Mouse (Mus musculus): Measurements from ENCODE around the gene Slc44a2. TPM values are rescaled to one million over a fixed set of nuclear protein-coding genes. Genes with fewer than 3 reads are reported as not detected.
A peak's percentile ranks its signal among the peaks of the same experiment; 100 is the strongest.
"Not testable (repeated sequence)": the region's sequence is repeated elsewhere in the genome, so short reads cannot be mapped to it uniquely, and the experiment has no call there.

Gene Slc44a2
- polyA plus RNA-seq, 1 experiment from 2014 or later: 86.0 TPM

DNA sequence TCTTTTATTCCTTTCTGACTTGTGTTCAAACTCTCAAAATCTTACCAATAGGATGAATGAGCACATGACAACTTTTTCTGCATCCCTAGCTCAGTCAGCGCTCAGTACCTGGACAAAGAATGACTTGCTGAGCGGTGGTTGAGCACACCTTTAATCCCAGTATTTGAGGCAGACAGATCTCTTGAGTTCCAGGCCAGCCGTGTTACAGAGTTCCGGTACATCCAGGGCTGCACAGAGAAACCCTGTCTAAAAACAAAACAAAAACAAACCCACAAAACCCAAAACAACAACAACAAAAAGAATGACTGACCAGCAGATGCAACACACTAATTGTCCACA lies 249 bp upstream of the Slc44a2 start:
- no peaks in the 10 kb centered on the region for H3K36me3 ChIP-seq (replicated peaks; ENCODE audit: control insufficient read depth, insufficient read depth, low read depth, low read length)
- H3K9ac ChIP-seq (replicated peaks; ENCODE audit: low read length): no peak overlapping the region; the same call in 1 of the 2 replicates
- WGBS: 33% methylated on average over 4 of the region's 4 CpGs
- no peaks in the 10 kb centered on the region for H3K9me3 ChIP-seq (replicated peaks; ENCODE audit: control insufficient read depth, low read length)
- no peaks in the 10 kb centered on the region; the same call in 1 of the 2 replicates for H3K4me1 ChIP-seq (ENCODE audit: control insufficient read depth, insufficient read depth, low read length)
- no peaks in the 10 kb centered on the region for H3K27me3 ChIP-seq (ENCODE audit: control insufficient read depth, insufficient read depth, low read length)
- no peak for DNase-seq (ENCODE audit: low spot score)
- H3K4me3 ChIP-seq (ENCODE audit: low read depth, low read length): peak overlapping the region; percentile 75
- H3K4me2 ChIP-seq (ENCODE audit: low read depth, low read length): peak overlapping the region; percentile 75
- peak; percentile 47; the same call in 1 of the 2 replicates for ATAC-seq (replicated peaks; ENCODE audit: insufficient number of reproducible peaks, low FRiP score, low TSS enrichment, low read depth)
- no peak overlapping the region for H3K27ac ChIP-seq (replicated peaks; ENCODE audit: low read depth, low read length)

DNA sequence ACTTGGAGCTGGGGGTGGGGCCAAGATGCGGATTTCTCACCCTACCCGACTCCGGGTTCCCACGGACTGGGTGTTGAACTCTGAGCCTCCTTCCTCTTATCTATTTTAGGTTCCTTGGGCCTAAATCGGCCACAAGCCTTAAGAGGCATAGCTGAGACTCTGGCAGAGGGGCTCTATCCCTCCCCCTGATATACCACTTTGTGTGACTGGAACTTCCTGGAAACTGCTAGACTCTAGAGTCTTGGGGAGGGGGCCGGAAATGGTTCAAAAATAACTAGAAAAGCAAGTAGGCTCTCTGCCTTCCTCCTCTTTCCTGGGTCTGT lies 976 bp downstream of the Slc44a2 start:
- H3K4me2 ChIP-seq (ENCODE audit: low read depth, low read length): peak overlapping the region; percentile 75
- H3K27ac ChIP-seq (replicated peaks; ENCODE audit: low read depth, low read length): no peak overlapping the region
- H3K36me3 ChIP-seq (replicated peaks; ENCODE audit: control insufficient read depth, insufficient read depth, low read depth, low read length): no peaks in the 10 kb centered on the region
- no peaks in the 10 kb centered on the region for H3K9me3 ChIP-seq (replicated peaks; ENCODE audit: control insufficient read depth, low read length)
- ATAC-seq (replicated peaks; ENCODE audit: insufficient number of reproducible peaks, low FRiP score, low TSS enrichment, low read depth): no peak; the same call in 1 of the 2 replicates
- H3K4me3 ChIP-seq (ENCODE audit: low read depth, low read length): peak overlapping the region; percentile 75
- H3K27me3 ChIP-seq (ENCODE audit: control insufficient read depth, insufficient read depth, low read length): no peaks in the 10 kb centered on the region
- peak overlapping the region; percentile 86 for H3K9ac ChIP-seq (replicated peaks; ENCODE audit: low read length)
- DNase-seq (ENCODE audit: low spot score): peak; percentile 14
- 7% methylated on average over 6 of the region's 6 CpGs for WGBS
- H3K4me1 ChIP-seq (ENCODE audit: control insufficient read depth, insufficient read depth, low read length): no peaks in the 10 kb centered on the region; the same call in 1 of the 2 replicates

DNA sequence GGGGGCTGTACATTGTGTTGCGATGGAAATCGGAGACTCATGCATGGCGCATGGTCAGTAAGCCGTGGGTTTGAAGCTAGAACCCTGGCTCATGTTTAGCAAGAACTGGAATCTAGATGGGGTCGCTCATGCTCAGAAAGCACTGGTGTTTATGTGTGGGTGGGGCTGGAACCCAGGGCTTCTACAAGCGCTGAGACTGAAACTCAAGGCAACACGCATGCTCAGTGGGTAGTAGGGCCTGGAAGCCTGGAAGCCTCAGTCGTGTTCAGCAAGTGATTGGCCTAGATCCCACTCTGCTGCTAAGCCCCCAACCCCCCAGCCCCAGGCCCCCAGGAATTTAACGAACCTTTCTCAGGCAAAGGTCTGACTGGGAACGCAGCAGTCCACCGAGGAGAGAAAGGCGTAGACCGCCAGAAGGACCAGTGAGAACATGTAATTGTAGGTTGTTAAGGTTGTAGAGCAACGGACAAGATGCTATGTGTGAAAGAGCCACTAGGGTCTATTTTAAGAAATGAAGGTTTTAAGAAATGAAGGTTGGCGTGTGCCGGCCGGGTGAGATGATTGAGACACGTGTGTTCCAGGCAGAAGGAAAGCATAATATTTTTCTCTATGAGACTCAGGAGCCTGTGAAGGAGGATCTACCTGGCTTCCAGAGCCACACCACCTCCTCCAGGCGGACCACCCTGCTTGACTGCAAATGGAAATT lies 1.9 kb downstream of the Slc44a2 start:
- Histone ChIP-seq H3K36me3 (replicated peaks; ENCODE audit: control insufficient read depth, insufficient read depth, low read depth, low read length) (no peaks in the 10 kb centered on the region), H3K4me2 (ENCODE audit: low read depth, low read length) (no peak overlapping the region; the same call in 1 of the 2 replicates), H3K9me3 (replicated peaks; ENCODE audit: control insufficient read depth, low read length) (no peaks in the 10 kb centered on the region), H3K4me1 (ENCODE audit: control insufficient read depth, insufficient read depth, low read length) (no peaks in the 10 kb centered on the region; the same call in 1 of the 2 replicates), H3K4me3 (ENCODE audit: low read depth, low read length) (no peak overlapping the region), H3K9ac (replicated peaks; ENCODE audit: low read length) (no peak overlapping the region), H3K27me3 (ENCODE audit: control insufficient read depth, insufficient read depth, low read length) (no peaks in the 10 kb centered on the region), H3K27ac (replicated peaks; ENCODE audit: low read depth, low read length) (no peak overlapping the region)
- DNase-seq (ENCODE audit: low spot score): no peak
- ATAC-seq (replicated peaks; ENCODE audit: insufficient number of reproducible peaks, low FRiP score, low TSS enrichment, low read depth): no peak
- WGBS: 88% methylated on average over 19 of the region's 19 CpGs

DNA sequence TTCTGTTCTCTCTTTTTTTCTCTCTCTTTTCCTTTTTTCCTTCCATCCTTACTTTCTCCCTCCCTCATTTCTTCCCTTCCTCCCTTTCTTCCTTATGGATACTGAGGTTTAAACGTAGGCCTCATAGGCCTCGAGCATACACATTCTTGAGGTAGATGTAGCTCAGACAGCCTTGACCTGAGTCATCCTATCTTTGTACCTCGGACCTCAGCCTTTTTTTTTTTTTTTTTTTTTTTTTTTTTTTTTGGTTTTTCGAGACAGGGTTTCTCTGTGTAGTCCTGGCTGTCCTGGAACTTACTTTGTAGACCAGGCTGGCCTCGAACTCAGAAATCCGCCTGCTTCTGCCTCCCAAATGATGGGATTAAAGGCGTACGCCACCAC lies 2.4 kb downstream of the Slc44a2 start:
- H3K4me3 ChIP-seq (ENCODE audit: low read depth, low read length); H3K9ac ChIP-seq (replicated peaks; ENCODE audit: low read length); H3K4me2 ChIP-seq (ENCODE audit: low read depth, low read length); H3K27me3 ChIP-seq (ENCODE audit: control insufficient read depth, insufficient read depth, low read length); DNase-seq (ENCODE audit: low spot score); ATAC-seq (replicated peaks; ENCODE audit: insufficient number of reproducible peaks, low FRiP score, low TSS enrichment, low read depth); H3K4me1 ChIP-seq (ENCODE audit: control insufficient read depth, insufficient read depth, low read length); H3K9me3 ChIP-seq (replicated peaks; ENCODE audit: control insufficient read depth, low read length); H3K36me3 ChIP-seq (replicated peaks; ENCODE audit: control insufficient read depth, insufficient read depth, low read depth, low read length); H3K27ac ChIP-seq (replicated peaks; ENCODE audit: low read depth, low read length): not testable (repeated sequence)
- 92% methylated on average over 7 of the region's 8 CpGs for WGBS

DNA sequence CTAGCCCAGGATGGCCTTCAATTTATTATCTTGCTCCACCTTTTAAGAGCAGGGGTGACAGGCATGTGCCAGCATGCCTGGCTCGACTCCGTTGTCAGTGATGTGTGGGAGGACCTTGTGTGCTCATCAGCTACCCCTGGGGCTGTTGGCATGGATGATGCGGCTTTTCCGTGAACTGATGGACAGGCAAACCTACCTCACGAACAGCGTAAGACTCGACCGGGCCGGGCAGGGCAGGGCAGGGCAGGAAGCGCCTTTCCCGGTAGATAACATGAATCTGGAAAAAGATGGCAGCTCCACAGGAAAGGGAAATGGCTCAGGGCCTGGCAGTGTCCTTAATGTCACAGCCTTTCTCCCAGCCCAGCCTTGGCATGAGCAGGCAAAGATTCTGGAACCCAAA lies 3.8 kb downstream of the Slc44a2 start:
- no peak for DNase-seq (ENCODE audit: low spot score)
- Histone ChIP-seq H3K4me3 (ENCODE audit: low read depth, low read length) (no peak overlapping the region), H3K4me2 (ENCODE audit: low read depth, low read length) (no peak overlapping the region), H3K27ac (replicated peaks; ENCODE audit: low read depth, low read length) (no peak overlapping the region), H3K4me1 (ENCODE audit: control insufficient read depth, insufficient read depth, low read length) (no peaks in the 10 kb centered on the region; the same call in 1 of the 2 replicates), H3K9ac (replicated peaks; ENCODE audit: low read length) (no peak overlapping the region), H3K9me3 (replicated peaks; ENCODE audit: control insufficient read depth, low read length) (no peaks in the 10 kb centered on the region), H3K27me3 (ENCODE audit: control insufficient read depth, insufficient read depth, low read length) (no peaks in the 10 kb centered on the region), H3K36me3 (replicated peaks; ENCODE audit: control insufficient read depth, insufficient read depth, low read depth, low read length) (no peaks in the 10 kb centered on the region)
- WGBS: 87% methylated on average over 11 of the region's 11 CpGs
- no peak for ATAC-seq (replicated peaks; ENCODE audit: insufficient number of reproducible peaks, low FRiP score, low TSS enrichment, low read depth)

DNA sequence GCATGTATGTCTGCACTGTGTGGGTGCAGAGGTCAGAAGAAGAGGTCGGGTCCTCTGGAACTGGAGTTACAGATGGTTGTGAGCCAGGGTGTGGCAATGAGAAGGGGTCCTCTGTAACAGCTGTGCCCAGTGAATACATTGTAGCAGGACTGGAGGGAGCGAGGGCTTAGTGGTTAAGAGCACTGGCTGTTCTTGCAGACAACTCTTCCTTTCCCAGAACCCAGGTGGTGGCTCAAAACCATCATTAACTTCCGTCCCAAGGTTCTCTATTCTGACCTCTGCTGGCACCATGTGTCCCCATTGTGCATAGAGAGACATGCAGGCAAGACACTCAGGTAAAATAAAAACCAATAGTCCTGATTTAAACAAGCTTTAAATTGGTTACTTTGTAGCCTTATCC lies 7.1 kb downstream of the Slc44a2 start:
- WGBS: 72% methylated on average over 3 of the region's 3 CpGs
- no peak overlapping the region for H3K4me2 ChIP-seq (ENCODE audit: low read depth, low read length)
- no peak overlapping the region for H3K9ac ChIP-seq (replicated peaks; ENCODE audit: low read length)
- H3K4me3 ChIP-seq (ENCODE audit: low read depth, low read length): no peak overlapping the region
- no peaks in the 10 kb centered on the region for H3K9me3 ChIP-seq (replicated peaks; ENCODE audit: control insufficient read depth, low read length)
- ATAC-seq (replicated peaks; ENCODE audit: insufficient number of reproducible peaks, low FRiP score, low TSS enrichment, low read depth) (no peak), DNase-seq (ENCODE audit: low spot score) (no peak)
- H3K36me3 ChIP-seq (replicated peaks; ENCODE audit: control insufficient read depth, insufficient read depth, low read depth, low read length): no peaks in the 10 kb centered on the region
- H3K27me3 ChIP-seq (ENCODE audit: control insufficient read depth, insufficient read depth, low read length): no peaks in the 10 kb centered on the region
- no peak overlapping the region for H3K27ac ChIP-seq (replicated peaks; ENCODE audit: low read depth, low read length)
- H3K4me1 ChIP-seq (ENCODE audit: control insufficient read depth, insufficient read depth, low read length): no peaks in the 10 kb centered on the region; the same call in 1 of the 2 replicates

DNA sequence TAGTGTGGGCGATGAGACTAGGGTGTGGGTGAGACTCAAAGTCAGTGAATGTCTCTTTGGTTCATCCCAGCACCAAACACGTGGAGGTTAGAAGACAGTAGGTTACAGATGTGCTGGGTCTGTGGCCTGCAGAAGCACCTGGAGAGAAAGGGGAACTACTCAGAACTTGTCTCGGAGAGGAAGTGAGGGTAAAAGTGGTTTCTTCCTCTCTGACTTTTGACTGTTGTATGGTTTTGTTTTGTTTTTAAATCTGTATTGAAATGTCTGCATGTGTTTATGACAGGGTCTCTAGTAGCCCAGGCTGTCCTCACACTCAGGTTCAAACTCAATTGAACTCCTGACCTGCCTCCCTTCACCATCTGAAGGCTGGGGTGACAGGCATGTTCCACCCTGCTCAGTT lies 7.5 kb downstream of the Slc44a2 start:
- Histone ChIP-seq H3K27ac (replicated peaks; ENCODE audit: low read depth, low read length) (no peak overlapping the region), H3K4me2 (ENCODE audit: low read depth, low read length) (no peak overlapping the region), H3K27me3 (ENCODE audit: control insufficient read depth, insufficient read depth, low read length) (no peaks in the 10 kb centered on the region), H3K4me3 (ENCODE audit: low read depth, low read length) (no peak overlapping the region), H3K4me1 (ENCODE audit: control insufficient read depth, insufficient read depth, low read length) (no peaks in the 10 kb centered on the region; the same call in 1 of the 2 replicates), H3K9me3 (replicated peaks; ENCODE audit: control insufficient read depth, low read length) (no peaks in the 10 kb centered on the region), H3K9ac (replicated peaks; ENCODE audit: low read length) (no peak overlapping the region), H3K36me3 (replicated peaks; ENCODE audit: control insufficient read depth, insufficient read depth, low read depth, low read length) (no peaks in the 10 kb centered on the region)
- no peak for ATAC-seq (replicated peaks; ENCODE audit: insufficient number of reproducible peaks, low FRiP score, low TSS enrichment, low read depth)
- 83% methylated on average over 3 of the region's 3 CpGs for WGBS
- no peak for DNase-seq (ENCODE audit: low spot score)

DNA sequence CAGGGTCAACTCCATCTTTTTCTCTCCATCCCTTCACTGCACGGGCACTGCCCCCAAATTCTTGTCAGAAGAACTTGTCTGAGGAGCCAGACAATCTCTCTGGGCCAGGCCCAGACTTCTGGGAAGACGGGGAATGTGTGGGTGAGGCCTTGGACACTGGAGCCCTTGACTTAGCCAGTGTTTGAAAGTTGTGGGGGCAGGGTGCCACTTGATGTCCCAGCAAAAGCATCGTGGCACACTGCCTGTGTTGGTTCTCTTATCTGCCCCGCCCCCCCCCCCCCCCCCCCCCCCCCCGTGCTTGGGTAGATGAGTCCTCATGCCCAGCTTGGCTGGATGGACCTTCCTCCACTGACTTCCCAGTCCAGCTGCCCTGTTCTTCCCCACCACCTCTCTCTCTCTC lies 8.5 kb downstream of the Slc44a2 start:
- no peak overlapping the region for H3K9ac ChIP-seq (replicated peaks; ENCODE audit: low read length)
- WGBS: 78% methylated on average over 4 of the region's 5 CpGs
- no peak for ATAC-seq (replicated peaks; ENCODE audit: insufficient number of reproducible peaks, low FRiP score, low TSS enrichment, low read depth)
- no peaks in the 10 kb centered on the region for H3K9me3 ChIP-seq (replicated peaks; ENCODE audit: control insufficient read depth, low read length)
- no peak overlapping the region for H3K4me3 ChIP-seq (ENCODE audit: low read depth, low read length)
- H3K27ac ChIP-seq (replicated peaks; ENCODE audit: low read depth, low read length): no peak overlapping the region
- H3K36me3 ChIP-seq (replicated peaks; ENCODE audit: control insufficient read depth, insufficient read depth, low read depth, low read length): no peaks in the 10 kb centered on the region
- DNase-seq (ENCODE audit: low spot score): no peak
- H3K4me2 ChIP-seq (ENCODE audit: low read depth, low read length): no peak overlapping the region
- H3K27me3 ChIP-seq (ENCODE audit: control insufficient read depth, insufficient read depth, low read length): no peaks in the 10 kb centered on the region
- no peaks in the 10 kb centered on the region; the same call in 1 of the 2 replicates for H3K4me1 ChIP-seq (ENCODE audit: control insufficient read depth, insufficient read depth, low read length)

Data from embryonic facial prominence, embryonic 11.5 days (tissue).